Mouse (Mus musculus): Measurements from ENCODE around the gene Cysrt1.

GRCm38 (mm10) chr2:25290101-25290815, 48.0 kb upstream of the Cysrt1 start:
- TF ChIP-seq CTCF (IDR thresholded peaks at IDR 0.05; ENCODE audit: insufficient read depth, low read length) (no peak), POLR2A (IDR thresholded peaks at IDR 0.05; ENCODE audit: borderline replicate concordance, extremely low read depth, low read depth, low read length) (no peak)

Data from lung, adult 2 months (tissue).